Mouse (Mus musculus) embryo, embryonic 9.5 days (tissue): ENCODE results near the gene Cyp2g1.
"Not testable (repeated sequence)": the region's sequence is repeated elsewhere in the genome, so short reads cannot be mapped to it uniquely, and the experiment has no call there.

Source experiments
- DNase-seq: peaks from one replicate; pipeline ENCODE4 v3.0.0-alpha.2; 2017; ENCODE audit errors: extremely low spot score

Cyp2g1 gene

DNA sequence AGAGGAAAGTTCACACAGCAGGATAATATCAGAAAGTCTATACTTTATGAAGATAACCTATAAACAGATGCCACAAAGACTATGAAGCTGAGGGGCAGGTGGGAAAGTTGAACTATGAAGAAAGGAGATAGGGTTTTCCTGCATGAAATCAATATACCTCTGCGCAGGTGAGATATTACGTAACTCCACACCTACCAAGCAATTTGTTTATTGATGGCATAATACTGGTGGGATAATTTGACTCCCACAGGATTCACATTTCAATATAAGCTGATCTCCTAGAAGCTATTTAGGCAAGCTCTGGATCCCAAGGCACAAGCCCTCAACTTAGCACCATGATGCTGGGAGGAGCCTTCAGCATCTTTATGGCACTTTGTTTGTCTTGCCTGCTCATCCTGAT lies at the start of gene Cyp2g1:
TSS of gene Cyp2g1 (plus strand) at position 301 of the 400 bp plus-strand sequence.
- no peak for DNase-seq

DNA sequence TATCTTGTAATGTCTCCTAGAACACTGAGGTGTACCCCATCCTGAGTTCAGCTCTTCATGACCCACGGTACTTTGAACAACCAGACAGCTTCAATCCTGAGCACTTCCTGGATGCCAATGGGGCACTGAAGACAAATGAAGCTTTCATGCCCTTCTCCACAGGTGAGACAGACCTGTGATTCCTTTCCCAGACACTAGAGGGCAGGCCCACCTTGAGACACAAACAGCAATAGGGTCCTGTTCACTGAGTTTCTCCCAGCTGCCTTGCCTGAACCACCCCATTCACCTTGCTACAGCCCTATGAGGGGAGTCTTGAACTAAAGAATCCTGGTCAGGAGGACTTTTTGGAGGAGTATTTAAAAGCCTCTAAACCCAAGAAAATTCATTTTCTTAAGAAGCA lies 41.6 kb upstream of the Cyp2g1 start:
- peak; percentile 7 for DNase-seq

DNA sequence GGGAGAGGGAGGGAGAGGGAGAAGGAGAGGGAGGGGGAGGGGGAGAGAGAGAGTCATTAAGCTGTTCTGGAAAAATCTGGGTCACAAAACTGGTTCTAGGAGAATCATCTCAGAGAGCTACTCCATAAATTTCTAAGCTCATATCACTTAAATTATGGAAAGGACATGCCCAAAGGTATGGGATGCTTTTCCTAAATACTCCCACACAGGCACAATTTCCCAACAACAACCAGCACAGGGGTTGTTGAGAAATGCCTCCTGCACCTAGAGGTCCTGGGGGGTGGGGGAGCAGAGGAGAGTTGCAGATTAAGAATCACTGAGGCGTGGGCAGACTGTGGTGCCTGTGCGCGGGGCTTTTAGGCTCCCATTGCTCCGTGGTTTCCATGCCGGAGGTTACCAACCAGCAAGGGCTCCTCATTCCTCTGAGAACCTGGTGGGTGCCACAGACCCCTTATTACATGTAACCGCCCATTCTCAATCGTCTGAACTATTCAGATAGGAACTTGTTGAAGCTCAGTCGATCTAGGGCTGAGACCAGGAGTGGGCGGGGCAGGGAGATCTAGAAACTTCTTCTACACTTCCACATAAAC lies 38.7 kb upstream of the Cyp2g1 start:
- no peak for DNase-seq

DNA sequence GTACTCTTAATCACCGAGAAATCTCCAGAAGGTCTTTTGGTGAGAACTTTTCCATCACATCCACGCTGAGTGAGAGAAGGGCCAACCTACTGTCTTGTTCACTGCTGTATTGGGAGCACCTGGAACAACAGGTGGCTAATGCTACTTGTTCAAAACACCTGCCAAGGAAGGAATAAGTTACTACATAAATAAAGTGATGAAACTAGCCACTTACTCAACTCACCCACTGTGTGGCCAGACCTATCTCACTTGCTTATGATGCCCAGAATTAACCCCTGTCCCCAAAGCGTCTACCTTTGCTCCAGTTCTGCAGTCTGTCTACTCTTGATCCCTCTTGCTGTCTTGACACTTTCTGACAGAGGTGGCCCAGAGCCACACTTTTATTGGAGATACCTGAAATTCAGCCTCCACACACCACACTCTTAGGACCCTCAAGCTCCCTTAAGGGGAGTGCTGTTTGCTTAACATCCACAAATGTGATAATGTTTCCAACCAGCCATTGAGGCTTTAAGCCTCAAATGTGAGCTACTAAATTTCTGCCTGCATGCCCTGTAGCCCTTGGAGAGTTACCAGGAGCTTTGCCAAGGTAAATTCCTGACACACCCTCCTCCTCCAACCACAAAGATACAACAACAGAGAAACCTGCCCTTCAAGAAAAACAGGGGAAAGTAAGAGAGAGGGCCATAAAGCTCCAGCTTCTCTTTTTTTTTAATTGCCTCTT lies 35.7 kb upstream of the Cyp2g1 start:
- DNase-seq, result no peak

DNA sequence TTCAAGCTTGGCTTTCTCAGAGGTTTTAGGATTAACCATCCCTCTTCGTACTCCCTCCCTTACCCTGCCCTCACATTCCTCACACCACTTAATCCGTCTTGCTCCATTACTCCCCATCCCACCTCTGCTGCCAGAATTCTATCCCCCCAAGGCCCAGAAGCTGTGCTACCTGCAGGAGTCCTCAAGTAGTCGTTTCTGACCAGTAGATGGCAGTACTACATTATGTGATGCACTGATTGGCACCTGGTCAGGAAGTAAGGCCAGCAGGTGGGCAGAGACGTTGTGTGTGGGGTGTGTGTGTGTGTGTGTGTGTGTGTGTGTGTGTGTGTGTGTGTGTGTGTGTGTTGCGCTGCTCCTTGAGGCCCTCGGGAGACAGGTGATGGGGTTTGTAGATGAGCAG lies 32.8 kb upstream of the Cyp2g1 start:
- DNase-seq, result peak; percentile 12

DNA sequence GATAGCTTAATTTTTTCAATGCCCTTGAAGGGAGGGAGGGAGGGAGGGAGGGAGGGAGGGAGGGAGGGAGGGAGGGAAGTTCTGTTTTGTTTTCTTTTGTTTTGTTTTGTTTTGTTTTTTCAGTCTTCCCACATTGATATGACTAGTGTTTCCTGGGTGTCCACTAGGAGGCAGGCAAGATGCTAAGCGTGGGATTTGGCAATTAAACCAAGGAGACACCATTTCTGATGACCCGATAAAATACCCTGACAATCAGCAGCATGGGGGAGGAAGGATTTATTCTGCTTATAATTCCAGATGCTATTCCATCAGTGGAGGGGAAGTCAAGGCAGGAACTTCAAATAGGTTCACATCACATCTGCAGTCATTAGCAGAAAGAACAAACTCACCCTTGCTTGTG lies 30.9 kb upstream of the Cyp2g1 start:
- no peak for DNase-seq

DNA sequence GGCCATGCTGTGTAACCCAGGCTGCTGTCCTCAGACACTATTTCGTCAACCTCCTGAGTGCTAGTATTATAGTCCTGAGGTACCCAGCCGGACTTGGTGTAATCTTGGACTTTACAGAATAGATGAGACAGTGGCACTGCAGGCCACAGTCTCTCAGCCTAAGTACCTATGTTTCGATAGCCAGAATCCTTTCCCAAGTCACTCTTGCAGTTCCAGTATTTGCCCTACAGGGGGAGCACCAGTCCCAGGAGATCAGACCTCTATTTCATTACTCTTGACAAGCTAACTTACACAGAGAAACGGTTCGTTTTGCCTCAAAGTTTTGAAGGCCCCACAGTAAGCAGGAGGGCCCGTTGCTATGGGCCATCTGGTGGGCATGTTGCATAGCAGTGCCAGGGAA lies 30.2 kb upstream of the Cyp2g1 start:
- DNase-seq, result peak; percentile 58

DNA sequence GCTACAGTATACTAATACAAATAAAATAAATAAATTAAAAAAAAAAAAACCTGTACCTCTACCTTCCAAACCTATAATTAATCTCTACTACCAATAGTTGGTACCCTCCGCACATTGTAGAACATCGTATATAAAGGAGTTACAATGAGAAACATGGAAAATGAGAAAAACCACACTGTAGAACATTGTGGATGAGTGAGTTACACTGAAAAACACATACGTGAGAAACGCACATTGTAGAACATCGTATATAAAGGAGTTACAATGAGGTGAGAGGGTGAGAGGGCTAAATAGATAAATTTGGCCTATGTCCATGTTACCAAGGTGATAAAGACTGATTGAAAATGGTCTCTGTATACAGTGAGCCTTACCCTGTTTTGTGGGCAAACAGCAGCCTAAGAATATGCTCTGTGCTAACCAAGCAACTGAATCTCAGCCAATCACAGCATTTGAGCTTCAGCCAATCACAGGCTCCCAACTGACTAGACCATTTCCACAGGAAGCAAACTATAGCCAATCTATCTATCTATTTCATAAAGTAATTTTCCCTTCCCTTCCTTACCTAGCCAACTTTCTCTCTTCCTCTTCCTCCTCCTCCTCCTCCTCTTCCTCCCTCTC lies 28.8 kb upstream of the Cyp2g1 start:
- DNase-seq, result no peak

DNA sequence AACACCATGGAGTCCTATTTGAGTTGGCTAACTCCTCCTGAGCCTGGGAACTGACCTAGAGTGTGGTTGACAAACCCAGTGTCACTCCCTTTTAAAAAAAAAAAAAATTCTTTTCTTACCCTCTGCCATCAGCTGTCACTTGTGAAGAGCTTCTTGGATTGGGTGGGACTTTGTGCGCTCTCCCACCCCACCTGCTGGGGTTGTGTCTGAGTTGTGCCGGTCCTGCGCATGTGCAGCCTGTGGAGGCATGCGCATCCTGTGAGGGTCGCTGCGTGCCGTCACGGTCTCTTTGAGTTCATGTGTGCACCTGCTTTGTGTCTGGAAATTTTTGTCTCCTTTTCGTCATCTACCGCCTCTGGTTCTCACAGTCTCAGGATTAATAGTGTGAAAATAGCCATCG lies 28.2 kb upstream of the Cyp2g1 start:
- DNase-seq, result peak; percentile 44

DNA sequence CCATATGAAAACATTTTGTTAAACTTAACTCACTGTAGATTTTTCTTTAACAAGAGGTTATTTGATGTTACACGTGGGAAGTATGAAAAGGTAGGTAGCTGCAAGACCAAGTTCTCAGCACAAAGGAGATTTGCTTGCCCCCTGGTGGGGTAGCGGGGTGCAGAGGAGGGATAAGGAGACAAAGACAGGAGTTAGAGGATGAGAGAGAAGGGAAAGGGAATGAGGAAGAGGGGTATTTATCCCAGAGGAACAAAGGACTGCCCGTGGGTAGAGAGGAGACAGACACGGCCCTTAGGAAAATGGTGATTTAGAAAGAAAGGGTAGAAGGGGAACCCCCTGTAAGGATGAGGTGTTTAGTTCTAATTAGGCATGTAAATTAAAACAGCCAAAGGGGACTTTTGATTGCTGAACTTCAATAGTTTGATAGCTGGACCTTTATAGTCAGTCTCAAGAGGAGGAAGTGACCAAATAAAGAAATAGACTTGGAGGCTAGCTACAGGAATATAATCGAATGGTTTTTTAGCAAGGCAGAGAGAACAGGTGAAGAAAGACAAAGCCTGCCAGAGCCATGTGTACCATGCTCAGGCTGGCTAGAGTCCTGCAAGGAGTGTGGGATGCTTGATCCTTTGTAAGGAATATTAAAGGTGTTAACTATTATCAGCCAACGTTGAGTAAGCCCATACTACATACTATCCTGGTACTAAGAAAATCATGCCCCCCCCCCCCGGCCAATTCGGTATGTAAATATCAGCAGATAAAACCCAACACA lies 27.5 kb upstream of the Cyp2g1 start:
- DNase-seq, result peak; percentile 11

DNA sequence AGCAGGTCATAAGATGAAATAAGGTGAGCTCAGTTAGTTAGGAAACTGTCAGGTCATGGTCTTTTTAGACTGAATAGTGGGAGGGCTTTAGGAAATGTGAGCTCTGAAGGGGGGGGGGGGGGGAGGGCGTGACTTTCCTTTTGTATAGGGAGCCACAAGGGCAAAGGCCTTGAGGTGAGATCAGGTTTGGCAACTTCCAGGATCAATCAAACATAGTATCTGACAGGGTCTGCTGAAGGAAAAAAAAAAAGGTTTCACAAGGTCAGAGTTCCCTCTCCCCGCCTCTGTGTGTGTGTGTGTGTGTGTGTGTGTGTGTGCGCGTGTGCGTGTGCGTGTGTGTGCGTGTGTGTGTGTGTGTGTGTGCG lies 26.9 kb upstream of the Cyp2g1 start:
- DNase-seq, result peak; percentile 28

DNA sequence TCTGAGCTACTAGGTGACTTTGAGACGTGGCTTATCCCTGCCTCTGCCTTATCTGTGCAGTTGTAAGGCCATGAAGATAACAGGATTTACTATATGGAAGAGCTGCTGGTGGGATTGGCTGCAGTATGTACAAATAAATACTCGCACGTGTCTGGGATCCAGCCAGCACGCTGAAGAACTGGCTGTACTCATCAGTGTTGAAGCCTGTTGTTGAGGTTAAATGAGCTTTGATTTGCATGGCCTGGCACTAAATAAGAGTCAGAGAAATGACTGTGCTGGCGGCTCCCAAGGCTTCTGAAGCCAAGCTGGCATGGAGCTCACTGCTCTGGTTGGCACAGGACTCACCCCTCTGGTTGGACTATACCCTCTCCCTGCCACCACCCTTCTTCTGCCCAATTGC lies 25.5 kb upstream of the Cyp2g1 start:
- no peak for DNase-seq

DNA sequence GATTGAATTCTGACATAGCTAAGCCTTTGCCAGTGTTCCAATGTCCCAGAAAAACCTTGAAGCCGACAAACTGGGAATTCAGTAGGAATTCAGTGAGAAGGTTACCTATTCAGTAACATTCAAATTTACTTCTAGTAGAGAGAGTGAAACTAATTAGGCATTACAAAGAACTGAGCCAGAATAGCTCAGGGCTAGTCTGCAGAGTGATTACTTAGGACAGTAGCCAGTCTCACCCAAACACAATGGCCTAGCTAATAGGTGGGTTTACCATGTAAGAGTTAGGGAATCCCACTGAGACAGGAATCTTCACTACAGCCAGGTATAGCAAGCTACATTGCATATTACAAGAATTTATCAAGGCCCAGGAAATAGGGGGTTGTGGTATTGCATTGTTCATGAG lies 22.7 kb upstream of the Cyp2g1 start:
- DNase-seq, result not testable (repeated sequence)

DNA sequence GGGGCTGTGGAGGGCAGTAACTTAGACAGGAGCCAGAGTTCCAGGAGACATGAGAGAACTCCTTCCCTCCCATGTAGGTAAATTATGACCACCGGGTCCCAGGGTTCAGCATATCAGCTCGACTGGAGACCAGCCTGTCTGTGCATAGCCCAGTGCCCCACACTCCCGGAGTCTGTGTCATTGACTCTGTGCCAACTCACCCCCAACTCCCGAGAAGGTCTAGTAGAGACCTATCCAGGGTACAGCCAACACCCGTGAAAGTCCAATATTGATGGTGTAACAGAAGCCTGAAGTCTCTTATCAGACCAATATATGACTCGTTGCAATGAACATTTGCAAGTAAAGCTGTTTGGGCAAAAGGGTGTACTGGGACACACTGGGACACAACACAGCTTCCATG lies 18.7 kb upstream of the Cyp2g1 start:
- no peak for DNase-seq

DNA sequence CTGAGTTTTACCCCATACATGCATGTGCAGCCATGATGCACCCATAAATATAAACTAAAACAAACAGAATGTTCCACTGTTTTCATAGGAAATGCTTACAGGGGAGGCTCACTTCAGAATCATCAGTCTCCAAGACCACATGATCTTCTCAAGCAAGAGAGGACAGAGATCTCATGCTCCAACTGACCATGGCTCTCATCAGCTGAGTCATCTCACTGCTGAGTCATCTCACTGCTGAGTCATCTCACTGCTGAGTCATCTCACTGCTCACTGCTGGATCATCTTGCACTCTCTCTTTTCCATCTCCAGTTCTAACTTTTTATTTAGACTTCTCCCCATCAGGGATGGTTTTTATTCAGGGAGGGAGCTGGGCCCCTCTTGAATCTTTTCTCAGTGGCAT lies 8.6 kb upstream of the Cyp2g1 start:
- DNase-seq, result no peak

DNA sequence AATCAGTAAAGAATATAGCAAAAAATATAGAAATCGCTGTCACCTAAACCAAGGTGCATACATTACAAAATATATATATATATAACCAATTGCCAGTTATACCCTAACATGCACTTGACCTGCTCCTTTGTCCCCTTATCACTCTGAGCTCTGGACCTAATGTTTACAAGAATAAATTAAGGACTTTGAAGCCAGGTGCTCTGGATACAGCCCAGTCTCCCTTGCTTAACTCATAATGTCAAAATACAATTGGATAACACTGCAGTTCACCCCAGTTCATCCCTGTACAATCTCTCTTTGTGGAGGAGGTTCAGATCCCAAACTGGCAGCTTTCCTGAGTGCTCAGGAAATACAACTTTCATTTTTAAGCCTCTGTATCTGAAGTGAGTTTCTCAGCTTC lies 7.7 kb upstream of the Cyp2g1 start:
- DNase-seq, result no peak

DNA sequence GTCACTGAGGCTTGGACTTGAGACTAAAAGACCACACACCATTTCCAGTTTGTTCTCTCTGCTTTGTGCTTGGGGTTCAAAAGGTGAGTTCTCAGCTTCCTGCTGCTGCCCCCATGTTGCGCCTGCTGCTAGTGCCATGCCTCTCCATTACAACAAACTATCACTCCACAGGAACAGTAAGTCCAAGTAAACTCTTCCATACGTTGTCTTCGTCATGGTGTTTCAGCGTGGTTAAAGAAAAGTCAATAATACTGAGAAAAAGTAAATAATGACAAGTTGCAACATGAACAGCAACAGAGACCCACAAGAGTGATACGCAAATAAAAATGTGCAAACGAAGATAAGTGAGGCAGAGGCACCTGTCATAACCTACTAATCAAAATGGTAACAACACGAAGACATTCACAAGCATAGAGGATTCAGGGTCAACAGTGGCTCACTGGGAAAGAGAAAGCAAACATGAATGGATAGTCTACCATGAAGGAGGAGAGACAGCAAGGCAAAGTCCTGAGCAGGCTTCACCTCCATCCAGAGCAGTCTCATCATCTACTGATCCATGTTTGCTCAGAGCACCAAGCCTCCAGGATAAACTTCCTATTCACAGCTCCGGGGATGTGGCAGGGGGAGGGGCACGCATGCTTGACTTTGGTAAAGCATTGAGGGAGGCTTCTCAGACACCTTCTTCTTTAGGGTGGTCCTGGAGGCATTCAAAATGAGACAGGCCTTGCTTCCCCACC lies 23.0 kb downstream of the Cyp2g1 start:
- not testable (repeated sequence) for DNase-seq

DNA sequence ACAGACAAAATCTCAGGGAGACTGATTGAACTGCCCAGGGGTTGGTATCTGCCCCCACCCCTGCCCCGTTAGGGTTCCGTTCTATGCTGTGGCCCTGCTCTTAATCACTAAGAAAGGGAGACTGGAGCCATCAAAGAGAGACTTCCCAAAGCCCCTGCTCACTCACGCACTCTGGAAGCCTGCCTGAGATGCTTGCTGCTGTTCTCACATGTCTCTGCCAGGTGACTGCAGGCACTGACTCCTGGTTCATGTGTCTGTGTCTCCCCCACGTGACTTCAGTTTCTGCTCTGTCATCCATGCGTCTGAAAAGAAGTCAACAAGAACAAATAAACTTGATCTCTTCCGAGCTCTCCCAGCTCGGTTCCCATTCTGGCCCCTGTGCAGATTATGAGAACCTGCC lies 24.0 kb downstream of the Cyp2g1 start:
- not testable (repeated sequence) for DNase-seq

DNA sequence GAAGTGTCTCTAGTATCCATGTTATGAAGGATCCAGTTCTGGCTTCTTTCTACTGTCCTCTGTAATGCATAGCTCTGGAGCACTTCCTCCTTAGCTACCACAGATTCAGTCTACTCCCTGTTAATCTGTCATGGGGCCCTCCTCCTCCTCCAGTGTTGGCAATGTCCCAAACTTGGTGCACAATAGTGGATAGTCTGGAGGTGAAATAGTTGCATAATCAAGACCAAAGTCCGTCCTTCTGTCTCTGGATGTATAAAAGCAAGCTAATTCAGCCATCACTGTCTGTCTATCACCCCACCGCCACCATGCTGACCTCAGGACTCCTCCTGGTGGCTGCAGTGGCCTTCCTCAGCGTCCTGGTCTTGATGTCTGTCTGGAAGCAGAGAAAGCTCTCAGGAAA lies 26.4 kb downstream of the Cyp2g1 start, which contains the start of gene Cyp2a5:
TSS of gene Cyp2a5 (plus strand) at position 247 of the 400 bp plus-strand sequence.
- not testable (repeated sequence) for DNase-seq

DNA sequence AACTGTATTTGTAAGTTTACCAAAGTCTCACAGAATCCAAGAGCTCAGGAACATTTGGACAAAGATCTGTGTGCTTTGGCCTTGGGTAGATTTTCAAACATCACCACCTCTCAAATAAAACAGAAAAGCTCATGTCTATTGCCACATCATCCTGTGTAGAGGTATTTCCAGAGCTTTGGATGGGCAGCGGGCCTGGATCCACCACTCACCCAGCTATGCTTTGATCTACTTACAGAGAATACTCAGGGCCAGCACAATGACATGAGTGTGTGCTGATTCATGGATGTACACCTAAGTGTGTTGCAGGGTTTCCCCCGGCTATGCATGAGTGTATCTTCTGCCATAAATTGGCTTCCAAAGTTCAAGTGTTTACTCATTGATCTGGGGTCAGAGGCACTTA lies 34.7 kb downstream of the Cyp2g1 start:
- not testable (repeated sequence) for DNase-seq

DNA sequence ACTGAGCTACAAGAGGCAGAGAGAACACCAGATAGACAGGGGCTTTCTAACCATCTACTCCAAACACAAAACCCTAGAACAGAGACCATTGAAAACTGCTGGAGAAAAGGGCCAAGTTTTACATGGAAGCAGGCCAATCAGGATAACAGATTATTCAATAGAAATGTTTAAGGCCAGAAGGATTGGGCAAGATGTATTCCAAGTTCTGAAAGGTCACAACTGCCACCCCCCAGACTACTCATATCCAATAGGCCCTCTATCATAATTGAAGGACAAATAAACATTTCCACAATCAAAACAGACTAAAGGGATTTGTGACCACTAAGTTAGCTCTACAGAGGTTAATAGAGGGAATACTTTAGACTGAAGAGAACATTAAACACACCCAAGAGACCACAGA lies 41.4 kb downstream of the Cyp2g1 start:
- not testable (repeated sequence) for DNase-seq
